Comparison of ENCODE assay signal across 7 mouse cellular contexts in genomic region chr11:95876296-95876695, GRCm38 (mm10). TPM values are rescaled to one million over a fixed set of nuclear protein-coding genes. Genes with fewer than 3 reads are reported as not detected.
DNase-seq lines count a peak whose midpoint lies in the region; ATAC-seq and TF ChIP-seq lines count a peak whose summit lies in the region.

No protein-coding gene starts in this region.

- H3K4me3 ChIP-seq in embryonic facial prominence, embryonic 13.5 days = no peak overlapping the region
- H3K4me3 ChIP-seq in lung, postnatal 0 days (ENCODE audit: low read depth, low read length) = no peak overlapping the region

- H3K9me3 ChIP-seq in embryonic facial prominence, embryonic 13.5 days = no peaks in the 10 kb centered on the region
- H3K9me3 ChIP-seq in lung, postnatal 0 days (ENCODE audit: low read length) = no peaks in the 10 kb centered on the region

- no peak overlapping the region for H3K27ac ChIP-seq in embryonic facial prominence, embryonic 13.5 days
- H3K27ac ChIP-seq in lung, postnatal 0 days (ENCODE audit: low read length) = no peak overlapping the region

- DNase-seq in ovary, postnatal 36 days (ENCODE audit: low spot score) = peak; percentile 52
- no peak for DNase-seq in ovary, adult 18-20 months (ENCODE audit: low spot score)
- peak; percentile 44 for DNase-seq in adrenal gland, adult 2 months
- DNase-seq in induced T-regulatory cell, adult 2 months (ENCODE audit: low read depth) = peak; percentile 81
- DNase-seq in lung, postnatal 0 days (ENCODE audit: low spot score) = peak; percentile 69
- peak; percentile 28 to 68 for DNase-seq in right cerebral cortex, adult 2 months (ENCODE audit: low spot score in 2 of 2)

- peak overlapping the region; percentile 24; the same call in 1 of the 2 replicates for H3K4me2 ChIP-seq in embryonic facial prominence, embryonic 13.5 days
- H3K4me2 ChIP-seq in lung, postnatal 0 days (replicated peaks; ENCODE audit: low read depth, low read length) = no peak overlapping the region

- peak; percentile 94 for TF ChIP-seq CTCF in lung, postnatal 0 days (IDR thresholded peaks at IDR 0.05)

- H3K9ac ChIP-seq in embryonic facial prominence, embryonic 13.5 days = 0 out of 2 replicates have a peak overlapping the region, but pooled peaks have one; percentile 16
- H3K9ac ChIP-seq in lung, postnatal 0 days (replicated peaks; ENCODE audit: low read depth) = no peak overlapping the region

- ATAC-seq in embryonic facial prominence, embryonic 13.5 days (ENCODE audit: insufficient number of reproducible peaks, insufficient read depth, low FRiP score, low TSS enrichment, low read depth) = no peak
- no peak for ATAC-seq in lung, postnatal 0 days

- no peaks in the 10 kb centered on the region for H3K4me1 ChIP-seq in embryonic facial prominence, embryonic 13.5 days
- no peaks in the 10 kb centered on the region for H3K4me1 ChIP-seq in lung, postnatal 0 days (ENCODE audit: insufficient read depth, low read depth, low read length)

- no peaks in the 10 kb centered on the region for H3K36me3 ChIP-seq in embryonic facial prominence, embryonic 13.5 days
- H3K36me3 ChIP-seq in lung, postnatal 0 days (ENCODE audit: insufficient read depth, low read length) = no peaks in the 10 kb centered on the region

- TF ChIP-seq EP300 in lung, postnatal 0 days (IDR thresholded peaks at IDR 0.05) = no peak

- peaks cover 6% of the 10 kb centered on the region; the same call in 1 of the 2 replicates for H3K27me3 ChIP-seq in embryonic facial prominence, embryonic 13.5 days
- H3K27me3 ChIP-seq in lung, postnatal 0 days (replicated peaks; ENCODE audit: insufficient read depth, low read length) = no peaks in the 10 kb centered on the region

- WGBS in embryonic facial prominence, embryonic 13.5 days = 18% methylated on average over 7 of the region's 7 CpGs
- WGBS in lung, postnatal 0 days = 16% methylated on average over 7 of the region's 7 CpGs

RNA-seq across cellular contexts. Expression of gene Abi3, which starts 34.0 kb away (rescaled TPM):
- total RNA-seq in adrenal gland, adult 2 months (2021) = 10 to 100 TPM; 11.9 to 12.3 TPM
- polyA plus RNA-seq in adrenal gland, adult 2 months (2012; rRNA removed) = 55.2 and 62.6 TPM in 2 replicates
- 4.4 and 7.9 TPM in 2 replicates for polyA plus RNA-seq in embryonic facial prominence, embryonic 13.5 days (2015; fragmentation: Nextera tagmentation; extraction: Ambion mirVana)
- polyA plus RNA-seq in lung, postnatal 0 days (2015; fragmentation: Nextera tagmentation; extraction: Ambion mirVana) = 29.4 and 33.3 TPM in 2 replicates

RNA-seq across cellular contexts. Expression of gene B4galnt2, which starts 38.4 kb away (rescaled TPM):
- not detected for total RNA-seq in adrenal gland, adult 2 months (2021)
- polyA plus RNA-seq in adrenal gland, adult 2 months (2012; rRNA removed) = 0.06 TPM in 1 of 2 replicates, not detected in the other
- 0.11 and 0.45 TPM in 2 replicates for polyA plus RNA-seq in embryonic facial prominence, embryonic 13.5 days (2015; fragmentation: Nextera tagmentation; extraction: Ambion mirVana)
- not detected in 2 replicates for polyA plus RNA-seq in lung, postnatal 0 days (2015; fragmentation: Nextera tagmentation; extraction: Ambion mirVana)

RNA-seq across cellular contexts. Expression of gene Gngt2, which starts 39.3 kb away (rescaled TPM):
- total RNA-seq in adrenal gland, adult 2 months (2021) = 10 to 100 TPM; 21.4 to 30.4 TPM
- polyA plus RNA-seq in adrenal gland, adult 2 months (2012; rRNA removed) = 1.3 and 1.4 TPM in 2 replicates
- polyA plus RNA-seq in embryonic facial prominence, embryonic 13.5 days (2015; fragmentation: Nextera tagmentation; extraction: Ambion mirVana) = 12.9 and 13.3 TPM in 2 replicates
- 62.5 and 75.9 TPM in 2 replicates for polyA plus RNA-seq in lung, postnatal 0 days (2015; fragmentation: Nextera tagmentation; extraction: Ambion mirVana)

RNA-seq across cellular contexts. Expression of gene Phospho1, which starts 52.0 kb away (rescaled TPM):
- total RNA-seq in adrenal gland, adult 2 months (2021) = 100 to 1,000 TPM; 179 to 254 TPM
- polyA plus RNA-seq in adrenal gland, adult 2 months (2012; rRNA removed) = 431 and 453 TPM in 2 replicates
- polyA plus RNA-seq in embryonic facial prominence, embryonic 13.5 days (2015; fragmentation: Nextera tagmentation; extraction: Ambion mirVana) = 2.3 and 4.6 TPM in 2 replicates
- polyA plus RNA-seq in lung, postnatal 0 days (2015; fragmentation: Nextera tagmentation; extraction: Ambion mirVana) = 1.3 and 1.6 TPM in 2 replicates
